9 mouse cellular contexts compared by ENCODE assay signal in genomic region chr13:71248261-71249031, GRCm38 (mm10).
A peak's percentile ranks its signal among the peaks of the same experiment; 100 is the strongest.
DNase-seq lines count a peak whose midpoint lies in the region; ATAC-seq and TF ChIP-seq lines count a peak whose summit lies in the region.
"Had no signal": no experiment of that assay in that cellular context is flagged by ENCODE, and none has a peak within 500 bp of the region (broad histone marks: within the 10 kb centered on the region; RNA-seq: fewer than 3 reads in every experiment).

No protein-coding gene starts in this region.

- 65% methylated on average over 8 of the region's 8 CpGs for WGBS in liver, adult 2 months
- WGBS in liver, embryonic 12.5 days (ENCODE audit: insufficient replicate concordance) = 50% methylated on average over 8 of the region's 8 CpGs
- WGBS in forebrain, embryonic 15.5 days = 39% methylated on average over 7 of the region's 8 CpGs
- WGBS in olfactory bulb, adult 2 months = 63% methylated on average over 8 of the region's 8 CpGs

- ATAC-seq in liver, embryonic 12.5 days = no peak
- ATAC-seq in forebrain, embryonic 15.5 days (replicated peaks) = peak; percentile 79; the same call in 1 of the 2 replicates

- DNase-seq in liver, adult 2 months (ENCODE audit: extremely low read depth, low read depth, low spot score) = no peak
- DNase-seq in adrenal gland, postnatal 14 days = peak; percentile 77
- peak; percentile 64 to 75 for DNase-seq in kidney, postnatal 4 days
- DNase-seq in thymus, postnatal 25 days = no peak
- DNase-seq in natural killer cell, adult 2 months (ENCODE audit: low spot score in 2 of 2) = no peak

- no peaks in the 10 kb centered on the region for H3K27me3 ChIP-seq in liver, adult 2 months (ENCODE audit: control insufficient read depth, insufficient read depth, low read length)
- no peaks in the 10 kb centered on the region for H3K27me3 ChIP-seq in liver, embryonic 12.5 days (replicated peaks)
- no peaks in the 10 kb centered on the region for H3K27me3 ChIP-seq in forebrain, embryonic 15.5 days
- H3K27me3 ChIP-seq: megakaryocyte, embryonic 14.5 days had no signal

- TF ChIP-seq POLR2A in liver, adult 2 months (IDR thresholded peaks at IDR 0.05; ENCODE audit: extremely low read depth, insufficient read depth, low read length) = no peak
- no peak for TF ChIP-seq POLR2A in olfactory bulb, adult 2 months (IDR thresholded peaks at IDR 0.05; ENCODE audit: insufficient read depth, low read depth, low read length)

- H3K36me3 ChIP-seq in liver, adult 2 months (ENCODE audit: control insufficient read depth, insufficient read depth, low read length) = no peaks in the 10 kb centered on the region
- H3K36me3 ChIP-seq in liver, embryonic 12.5 days = no peaks in the 10 kb centered on the region
- no peaks in the 10 kb centered on the region for H3K36me3 ChIP-seq in forebrain, embryonic 15.5 days

- no peaks in the 10 kb centered on the region for H3K4me1 ChIP-seq in liver, adult 2 months (ENCODE audit: control insufficient read depth, insufficient read depth, low read length)
- no peaks in the 10 kb centered on the region for H3K4me1 ChIP-seq in liver, embryonic 12.5 days
- H3K4me1 ChIP-seq in forebrain, embryonic 15.5 days = no peaks in the 10 kb centered on the region
- H3K4me1 ChIP-seq in olfactory bulb, adult 2 months (ENCODE audit: control insufficient read depth, insufficient read depth, low read length) = peaks cover 5% of the 10 kb centered on the region
- H3K4me1 ChIP-seq: megakaryocyte, embryonic 14.5 days had no signal

- no peak overlapping the region for H3K4me2 ChIP-seq in liver, embryonic 12.5 days
- H3K4me2 ChIP-seq in forebrain, embryonic 15.5 days (replicated peaks) = no peak overlapping the region

- H3K9me3 ChIP-seq in liver, embryonic 12.5 days (replicated peaks) = no peaks in the 10 kb centered on the region
- H3K9me3 ChIP-seq in forebrain, embryonic 15.5 days = no peaks in the 10 kb centered on the region

- H3K79me2 ChIP-seq in liver, adult 2 months (ENCODE audit: control insufficient read depth, insufficient read depth, low read length) = no peaks in the 10 kb centered on the region

- H3K4me3 ChIP-seq in liver, adult 2 months (ENCODE audit: insufficient read depth, low read depth, low read length) = no peak overlapping the region
- H3K4me3 ChIP-seq in liver, embryonic 12.5 days = no peak overlapping the region
- H3K4me3 ChIP-seq in forebrain, embryonic 15.5 days = no peak overlapping the region
- H3K4me3 ChIP-seq in olfactory bulb, adult 2 months (ENCODE audit: insufficient read depth, low read depth, low read length) = no peak overlapping the region
- H3K4me3 ChIP-seq: megakaryocyte, embryonic 14.5 days had no signal

- no peak overlapping the region for H3K27ac ChIP-seq in liver, adult 2 months (replicated peaks; ENCODE audit: insufficient read depth, low read depth, low read length)
- no peak overlapping the region for H3K27ac ChIP-seq in liver, embryonic 12.5 days
- no peak overlapping the region for H3K27ac ChIP-seq in forebrain, embryonic 15.5 days (replicated peaks)
- H3K27ac ChIP-seq in olfactory bulb, adult 2 months (ENCODE audit: insufficient read depth, low read depth, low read length) = no peak overlapping the region

- peak; percentile 47 for TF ChIP-seq CTCF in liver, adult 2 months (IDR thresholded peaks at IDR 0.05; ENCODE audit: low read depth, low read length)
- TF ChIP-seq CTCF in olfactory bulb, adult 2 months (IDR thresholded peaks at IDR 0.05; ENCODE audit: insufficient read depth, low read depth, low read length) = peak; percentile 64

- no peak overlapping the region for H3K9ac ChIP-seq in liver, adult 2 months (ENCODE audit: low read depth, low read length)
- no peak overlapping the region for H3K9ac ChIP-seq in liver, embryonic 12.5 days
- H3K9ac ChIP-seq in forebrain, embryonic 15.5 days (replicated peaks) = no peak overlapping the region

Comparison
In these comparisons a context has a peak if more than half of its experiments do, and no peak if none do; other contexts are left out.
1. DNase-seq: peak in adrenal gland, postnatal 14 days (single experiment) and kidney, postnatal 4 days (2 of 2); none in liver, adult 2 months (single experiment), thymus, postnatal 25 days (single experiment) and natural killer cell, adult 2 months (0 of 2).